Mouse (Mus musculus) forelimb bud, embryonic 11.5 days (tissue): ENCODE measurements around the gene Lrp6.

ENCODE experiments used
- DNase-seq: peaks from one replicate; pipeline ENCODE4 v3.0.0-alpha.2; 2012; ENCODE audit warnings: low read depth, low spot score

The Lrp6 gene

GRCm38 (mm10) chr6:134498518-134498917 lies 68.2 kb downstream of the Lrp6 start:
- DNase-seq, result no peak

GRCm38 (mm10) chr6:134494828-134495698 lies 71.7 kb downstream of the Lrp6 start:
- no peak for DNase-seq

DNA sequence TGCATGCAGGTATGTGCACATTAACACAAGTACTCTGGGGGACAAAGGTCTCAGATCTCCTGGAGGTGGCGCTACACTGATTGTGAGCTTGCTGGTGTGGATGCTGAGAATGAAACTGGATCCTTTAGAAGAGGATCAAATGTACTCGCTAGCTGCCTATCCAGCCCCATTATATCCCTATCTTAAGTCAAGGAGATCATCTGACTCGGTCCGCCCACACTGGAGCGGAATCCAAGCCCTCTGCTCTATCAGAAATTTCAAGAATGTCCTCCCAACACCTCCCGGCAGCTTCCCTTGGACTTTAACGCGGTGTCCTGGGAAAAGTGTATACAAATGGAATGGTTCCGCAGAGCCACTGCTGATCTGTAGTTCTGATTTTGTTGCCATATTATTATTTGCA lies 77.1 kb downstream of the Lrp6 start:
- no peak for DNase-seq

- no peak for DNase-seq
These were observed 77.6 kb downstream of the Lrp6 start for GRCm38 (mm10) chr6:134489130-134489529.

DNA sequence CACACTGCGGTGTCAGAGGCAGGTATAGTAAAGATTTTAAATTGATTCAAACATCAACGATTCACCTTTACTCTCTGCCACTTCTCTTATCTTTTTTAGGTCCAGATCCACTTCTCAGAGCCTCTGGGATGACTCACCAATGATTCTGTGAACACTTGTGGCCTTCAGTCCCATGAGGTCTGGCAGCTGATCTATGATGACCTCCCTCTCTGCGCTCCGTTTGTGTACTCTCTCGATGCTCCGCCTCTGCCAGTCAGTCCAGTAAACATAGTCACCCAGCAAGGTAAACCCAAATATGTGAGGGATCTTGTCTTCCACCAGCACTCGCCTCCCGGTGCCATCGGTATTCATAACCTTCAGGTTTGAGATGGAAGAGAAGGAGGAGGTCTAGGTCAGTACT lies 80.4 kb downstream of the Lrp6 start:
- DNase-seq, result no peak

DNA sequence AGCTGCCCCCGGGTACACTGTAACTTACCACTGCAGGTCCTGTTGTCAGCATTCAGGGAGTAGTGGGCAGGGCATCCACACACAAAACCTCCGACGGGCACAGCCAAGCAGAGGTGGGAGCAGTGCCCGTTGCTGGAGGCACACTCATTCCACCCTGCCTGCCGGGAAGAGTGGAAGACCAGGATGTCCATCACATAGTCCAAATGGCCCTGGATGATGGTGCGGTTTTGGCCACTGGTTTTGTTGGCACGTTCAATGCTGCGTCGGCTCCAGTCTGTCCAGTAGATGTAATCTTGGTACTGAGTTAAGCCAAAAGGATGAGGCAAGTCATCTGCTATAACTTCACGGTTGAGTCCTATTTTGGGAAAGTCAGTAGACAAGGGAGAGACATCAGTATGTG lies 87.3 kb downstream of the Lrp6 start:
- DNase-seq, result no peak

- peak; percentile 41 for DNase-seq
These were observed 93.6 kb downstream of the Lrp6 start for GRCm38 (mm10) chr6:134473143-134473561.

GRCm38 (mm10) chr6:134470857-134471256 lies 95.9 kb downstream of the Lrp6 start:
- no peak for DNase-seq

GRCm38 (mm10) chr6:134469297-134469696 lies 97.5 kb downstream of the Lrp6 start:
- DNase-seq, result no peak

DNA sequence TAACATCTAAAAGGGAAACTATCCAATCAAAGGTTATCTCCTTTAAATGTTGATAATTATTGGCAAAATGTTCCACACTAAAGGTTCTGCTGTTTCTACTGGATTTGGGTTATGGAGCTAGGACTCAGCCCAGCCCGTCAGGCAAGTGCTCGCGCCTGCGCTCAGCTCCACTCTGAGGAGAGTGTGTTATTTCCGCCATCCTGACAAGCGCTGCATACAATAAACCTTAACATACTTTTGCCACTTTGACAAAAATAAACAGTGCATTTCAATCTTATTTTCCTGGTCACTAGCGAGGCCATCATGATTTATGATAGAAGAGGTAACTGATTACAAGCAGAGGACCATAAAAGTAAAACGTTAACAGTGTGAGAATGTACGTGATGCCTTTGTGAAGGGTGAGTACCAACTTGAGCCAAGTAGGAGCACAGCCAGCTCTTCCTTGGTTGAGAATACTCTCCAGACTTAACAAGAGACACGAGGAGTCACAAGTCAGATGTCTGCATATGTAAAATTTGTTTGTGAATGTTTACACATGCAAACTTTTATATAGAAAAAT lies 100.0 kb downstream of the Lrp6 start:
- DNase-seq, result no peak

DNA sequence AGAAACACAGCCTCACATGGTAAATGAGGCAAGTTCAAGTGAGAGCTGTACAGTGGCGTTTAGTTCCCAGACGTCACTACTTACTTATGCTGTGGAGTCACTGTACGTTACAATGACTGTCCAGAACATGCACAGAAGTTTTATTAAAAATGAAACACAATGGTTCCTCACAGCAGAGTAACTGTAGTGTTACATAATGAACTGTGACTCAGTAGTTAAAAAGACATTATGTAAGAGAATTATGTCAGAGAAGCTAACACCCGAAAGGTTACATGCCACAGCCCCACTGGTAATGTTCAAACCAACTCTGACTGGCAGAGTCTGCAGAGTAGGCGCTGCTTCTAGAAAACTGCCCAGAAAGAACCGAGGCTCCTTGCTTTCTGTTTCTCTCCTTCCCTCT lies 105.6 kb downstream of the Lrp6 start:
- no peak for DNase-seq

- DNase-seq, result no peak
These were observed 108.4 kb downstream of the Lrp6 start for GRCm38 (mm10) chr6:134458376-134458775.

- DNase-seq, result no peak
These were observed 112.7 kb downstream of the Lrp6 start for GRCm38 (mm10) chr6:134454093-134454492.

DNA sequence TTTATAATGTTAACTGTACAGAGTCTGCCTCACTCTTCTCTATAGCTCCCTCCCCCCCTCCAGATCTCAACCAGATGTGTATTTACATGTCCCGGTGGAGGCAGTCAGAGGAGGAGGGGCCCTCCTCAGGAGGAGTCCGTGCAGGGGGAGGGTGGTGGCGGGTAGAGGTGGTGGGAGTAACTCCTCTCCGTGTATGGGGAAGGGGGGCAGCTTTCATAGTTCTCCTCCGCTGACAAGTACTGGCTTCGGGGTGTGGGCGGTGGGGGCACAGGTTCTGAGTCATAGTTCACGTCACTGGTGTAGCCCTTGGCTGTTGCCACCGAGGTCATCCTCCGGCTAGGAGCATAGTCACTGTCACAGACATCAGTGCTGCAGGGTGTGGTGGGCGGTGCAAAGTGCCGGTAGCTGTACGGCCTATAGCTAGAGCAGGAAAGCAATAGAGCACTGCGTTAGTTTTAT lies 116.1 kb downstream of the Lrp6 start:
- DNase-seq, result peak; percentile 43

- DNase-seq, result no peak
These were observed 116.8 kb downstream of the Lrp6 start for GRCm38 (mm10) chr6:134449958-134450357.

DNA sequence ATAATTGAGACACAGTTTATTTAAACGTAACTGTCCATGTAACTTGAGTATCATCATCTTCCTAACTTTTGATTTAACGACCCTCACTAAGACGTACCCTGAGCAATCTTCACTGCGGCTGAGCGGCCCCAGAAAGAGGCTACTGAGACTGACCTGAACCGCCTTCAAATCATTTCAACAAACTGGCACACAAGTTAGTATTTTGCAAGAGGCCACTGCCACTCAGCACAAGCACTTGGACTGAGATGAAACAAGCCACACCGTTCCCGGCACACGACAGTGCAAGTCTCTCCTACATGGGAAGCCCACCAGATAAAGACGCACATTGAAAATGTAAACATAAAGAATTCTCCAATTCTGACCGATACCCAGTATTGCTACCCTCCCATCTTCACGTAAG lies 118.3 kb downstream of the Lrp6 start:
- no peak for DNase-seq

DNA sequence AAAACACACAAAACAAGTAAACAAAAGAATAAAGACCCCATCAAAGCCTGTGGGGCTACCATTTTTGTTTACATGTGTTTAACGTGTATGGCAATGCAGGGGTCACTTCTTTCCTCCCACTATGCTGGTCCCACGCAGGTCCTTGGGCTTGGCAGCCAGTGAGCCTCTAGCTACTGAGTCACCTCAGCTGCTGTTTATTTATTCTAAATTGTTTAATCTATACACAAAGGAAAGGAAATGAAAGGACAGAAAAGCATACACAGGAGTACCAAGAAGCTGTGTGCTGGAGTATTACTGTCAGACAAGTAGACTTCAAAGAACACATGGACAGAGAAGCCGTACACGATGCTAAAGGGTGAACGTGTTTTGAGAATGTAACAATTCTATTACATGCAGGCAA lies 122.8 kb downstream of the Lrp6 start:
- no peak for DNase-seq

DNA sequence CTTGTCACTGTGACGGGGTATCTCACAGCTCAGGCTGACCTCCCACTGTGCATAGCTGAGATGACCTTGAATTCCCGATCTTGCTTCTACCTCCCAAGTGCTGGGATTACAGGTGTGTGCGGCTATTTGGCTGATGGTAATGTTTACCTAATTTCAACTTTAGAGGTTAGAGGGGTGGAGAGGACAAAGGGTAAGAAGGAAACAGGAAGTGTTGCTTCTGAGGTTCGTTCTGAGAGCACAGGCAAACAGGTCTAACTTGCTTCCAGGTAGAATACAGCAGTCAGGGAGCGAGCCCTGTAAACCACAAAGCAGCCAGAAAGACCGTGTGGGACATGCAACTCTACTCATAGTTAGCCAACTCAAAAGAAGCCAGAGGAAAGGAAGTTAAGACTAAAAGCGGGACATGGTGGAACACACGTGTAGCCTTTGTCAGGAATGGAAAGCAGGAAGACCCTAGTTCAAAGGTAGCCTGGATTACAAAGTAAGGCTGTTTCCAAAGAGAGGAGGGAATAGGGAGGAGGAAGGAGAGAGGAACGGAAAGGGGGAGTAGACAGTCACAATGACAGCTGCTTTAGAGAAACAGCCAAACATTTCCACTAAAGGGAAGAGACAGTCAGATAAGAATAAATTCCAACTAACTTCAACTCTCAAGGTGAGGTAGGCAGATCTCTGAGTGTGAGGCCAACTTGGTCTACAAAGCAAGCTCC lies 123.4 kb downstream of the Lrp6 start:
- no peak for DNase-seq

DNA sequence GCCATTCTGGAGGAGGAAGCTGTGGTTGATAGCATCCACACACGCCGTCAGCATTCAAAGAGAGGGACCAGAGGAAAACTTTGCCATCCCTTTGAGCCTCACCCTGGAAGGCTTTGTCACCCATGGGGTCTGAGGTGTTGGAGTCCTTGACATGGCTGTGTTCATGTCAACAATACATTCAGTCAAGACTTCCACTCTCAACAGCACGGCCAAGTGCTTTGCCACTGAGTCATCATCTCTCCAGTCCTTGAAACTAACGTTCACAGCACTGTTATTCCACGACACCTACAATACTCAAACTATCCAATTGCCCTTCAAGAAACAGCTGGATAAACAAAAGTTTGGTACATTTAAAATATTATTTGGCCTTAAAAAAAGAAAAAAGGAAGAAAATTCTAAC lies 124.5 kb downstream of the Lrp6 start:
- no peak for DNase-seq

DNA sequence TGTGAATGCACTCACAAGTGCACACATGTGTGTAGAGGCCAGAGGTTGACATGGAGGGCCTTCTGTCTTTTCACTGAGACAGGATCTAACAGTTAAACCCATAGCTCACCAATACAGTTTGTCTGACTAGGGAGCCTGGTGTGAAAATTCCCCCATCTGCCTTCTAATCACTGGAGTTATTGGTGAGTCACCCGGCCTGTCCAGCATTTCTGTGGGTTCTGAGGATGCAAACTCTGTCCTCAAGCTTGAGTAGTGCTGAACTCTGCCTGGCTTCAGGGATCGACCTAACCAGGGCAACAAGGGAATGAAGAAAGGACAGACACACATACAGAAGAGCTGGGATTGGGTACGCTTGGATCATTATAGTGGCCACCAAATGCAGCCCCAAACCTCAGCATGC lies 125.0 kb downstream of the Lrp6 start:
- no peak for DNase-seq

DNA sequence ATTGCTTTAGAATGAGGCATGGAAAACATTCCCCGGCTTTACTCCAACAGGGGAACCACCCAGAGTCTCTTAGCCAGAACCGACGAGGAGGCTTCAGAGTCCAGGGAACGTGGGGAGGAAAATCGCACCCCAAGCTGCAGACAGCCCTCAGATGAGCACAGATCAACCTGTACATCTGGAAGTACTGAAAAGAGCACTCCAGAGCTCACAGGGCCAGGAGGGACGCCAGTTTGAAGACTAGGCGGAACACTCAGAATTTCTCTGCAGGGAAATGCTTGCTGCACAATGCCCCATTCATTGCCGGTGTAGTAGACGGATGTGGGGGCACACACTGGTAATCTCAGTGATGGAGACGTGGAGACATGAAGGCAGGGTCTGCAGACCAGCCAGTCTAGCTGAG lies 126.7 kb downstream of the Lrp6 start:
- DNase-seq, result peak; percentile 46

- peak; percentile 64 for DNase-seq
These were observed 127.3 kb downstream of the Lrp6 start for GRCm38 (mm10) chr6:134439401-134440021.
